Mouse (Mus musculus): ENCODE measurements around the gene Dtnbp1. TPM values are rescaled to one million over a fixed set of nuclear protein-coding genes. Genes with fewer than 3 reads are reported as not detected.

Dtnbp1 gene
- polyA plus RNA-seq, 1 experiment from 2014 or later: 140 TPM

GRCm38 (mm10) chr13:44881001-44881400 is 120.9 kb downstream of the Dtnbp1 start:
- 85% methylated on average over 4 of the region's 4 CpGs for WGBS
- Histone ChIP-seq H3K9me3 (no peaks in the 10 kb centered on the region), H3K4me2 (no peak overlapping the region), H3K36me3 (0 out of 2 replicates have a peak, but pooled peaks cover 2% of the 10 kb centered on the region), H3K27me3 (no peaks in the 10 kb centered on the region), H3K9ac (no peak overlapping the region), H3K4me1 (replicated peaks) (peaks cover 31% of the 10 kb centered on the region), H3K4me3 (no peak overlapping the region), H3K27ac (replicated peaks) (no peak overlapping the region)
- ATAC-seq (ENCODE audit: low FRiP score, low read depth): no peak

- no peak overlapping the region for H3K4me3 ChIP-seq
- H3K4me1 ChIP-seq (replicated peaks): peaks cover 37% of the 10 kb centered on the region
- no peak overlapping the region for H3K9ac ChIP-seq
- H3K27me3 ChIP-seq: no peaks in the 10 kb centered on the region
- H3K4me2 ChIP-seq: no peak overlapping the region
- ATAC-seq (ENCODE audit: low FRiP score, low read depth): no peak
- WGBS: 61% methylated on average over 2 of the region's 2 CpGs
- no peaks in the 10 kb centered on the region for H3K9me3 ChIP-seq
- no peak overlapping the region for H3K27ac ChIP-seq (replicated peaks)
- no peaks in the 10 kb centered on the region; the same call in 1 of the 2 replicates for H3K36me3 ChIP-seq
Observed at GRCm38 (mm10) chr13:44876799-44877198, 125.1 kb downstream of the Dtnbp1 start.

Other genes starting within 250 kb of the Dtnbp1 start
- gene Gm9817, start 76.5 kb upstream of the Dtnbp1 start, polyA plus RNA-seq (2015; fragmentation: Nextera tagmentation; extraction: Ambion mirVana): 0.09 TPM in 1 of 2 replicates, not detected in the other

Measured in hindbrain, embryonic 15.5 days (tissue).